9 mouse cellular contexts compared by ENCODE assay signal in the genomic region with DNA sequence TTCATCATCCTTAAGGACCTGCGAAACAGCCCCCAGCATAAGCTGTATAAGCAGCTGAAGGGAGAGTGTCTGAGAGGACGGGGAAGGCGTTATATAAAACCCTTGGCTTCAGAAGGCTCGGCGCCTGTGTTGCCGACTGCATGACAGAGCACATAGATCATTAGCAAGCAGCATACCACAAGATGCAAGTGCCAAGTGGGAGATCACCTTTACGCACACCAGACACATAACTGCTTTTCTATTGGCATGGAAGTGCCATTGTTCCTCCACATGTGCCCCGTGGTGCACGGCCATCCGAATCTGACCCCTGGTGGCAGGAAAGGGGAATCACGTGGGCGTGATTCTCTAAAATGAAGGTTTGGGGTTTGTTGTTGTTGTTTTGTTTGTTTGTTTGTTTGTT. TPM values are rescaled to one million over a fixed set of nuclear protein-coding genes. Genes with fewer than 3 reads are reported as not detected.
DNase-seq lines count a peak whose midpoint lies in the region; ATAC-seq lines count a peak whose summit lies in the region.
"Had no signal": no experiment of that assay in that cellular context is flagged by ENCODE, and none has a peak within 500 bp of the region (broad histone marks: within the 10 kb centered on the region; RNA-seq: fewer than 3 reads in every experiment).

No protein-coding gene starts in this region.

- 0 out of 2 replicates have a peak overlapping the region, but pooled peaks have one; percentile 13 for H3K4me2 ChIP-seq in hindbrain, embryonic 14.5 days (replicated peaks)

- H3K27ac ChIP-seq in hindbrain, embryonic 14.5 days, result no peak overlapping the region

- no peaks in the 10 kb centered on the region for H3K27me3 ChIP-seq in hindbrain, embryonic 14.5 days (ENCODE audit: control insufficient read depth, insufficient read depth, low read length)

- H3K4me3 ChIP-seq in hindbrain, embryonic 14.5 days (replicated peaks; ENCODE audit: low read length), result no peak overlapping the region
- H3K4me3 ChIP-seq: megakaryocyte, embryonic 14.5 days had no signal

- H3K9ac ChIP-seq in hindbrain, embryonic 14.5 days, result no peak overlapping the region

- no peaks in the 10 kb centered on the region for H3K4me1 ChIP-seq in hindbrain, embryonic 14.5 days (replicated peaks; ENCODE audit: control insufficient read depth, insufficient read depth, low read length)
- H3K4me1 ChIP-seq: megakaryocyte, embryonic 14.5 days had no signal

- H3K9me3 ChIP-seq in hindbrain, embryonic 14.5 days (ENCODE audit: control insufficient read depth, low read length), result no peaks in the 10 kb centered on the region
- H3K9me3 ChIP-seq: megakaryocyte, embryonic 14.5 days had no signal

- DNase-seq in left cerebral cortex, adult 18-20 months (ENCODE audit: low spot score in 2 of 2), result peak; percentile 13 to 15
- no peak for DNase-seq in left cerebral cortex, adult 8-10 months (ENCODE audit: low spot score in 2 of 2)
- peak; percentile 25 for DNase-seq in Muller cell, postnatal 12 days (ENCODE audit: inconsistent ontology term)
- peak; percentile 47 for DNase-seq in hindbrain, embryonic 14.5 days (ENCODE audit: low spot score)
- peak; percentile 49 for DNase-seq in lung, postnatal 14 days
- DNase-seq in testis, postnatal 10 days (ENCODE audit: low spot score), result peak; percentile 59
- no peak for DNase-seq in layer of hippocampus, postnatal 25 days (ENCODE audit: extremely low spot score in 1 of 2, low spot score in 1 of 2)

- ATAC-seq in erythroblast, adult 5-6 weeks (replicated peaks; ENCODE audit: low FRiP score, poor library complexity, severe bottlenecking), result peak; percentile 49; the same call in 1 of the 2 replicates
- peak; percentile 62; the same call in 1 of the 2 replicates for ATAC-seq in hindbrain, embryonic 14.5 days (ENCODE audit: low FRiP score)

- H3K36me3 ChIP-seq in hindbrain, embryonic 14.5 days (replicated peaks; ENCODE audit: control insufficient read depth, insufficient read depth), result no peaks in the 10 kb centered on the region

- WGBS in hindbrain, embryonic 14.5 days, result 30% methylated on average over 12 of the region's 12 CpGs

RNA-seq across cellular contexts. Expression of a gene that starts 16.6 kb away (rescaled TPM):
- 10 to 100 TPM; 35.4 to 42.3 TPM for total RNA-seq in left cerebral cortex, adult 18-20 months (2021)
- total RNA-seq in left cerebral cortex, adult 8-10 months (2022), result 10 to 100 TPM; 29.5 to 41.9 (median 34.7) TPM
- total RNA-seq in erythroblast, adult 5-6 weeks (2015; ENCODE audit: low replicate concordance), result not detected in 2 replicates
- 0.51 and 1.3 TPM in 2 replicates for total RNA-seq in erythroblast, adult 5-6 weeks (2017; ENCODE audit: low replicate concordance)
- polyA plus RNA-seq in hindbrain, embryonic 14.5 days (2014; fragmentation: Nextera tagmentation; extraction: Ambion mirVana), result 26.1 and 28.5 TPM in 2 replicates
- 10 to 100 TPM; 90.3 to 90.9 TPM for total RNA-seq in layer of hippocampus, postnatal 25 days (2021)

RNA-seq across cellular contexts. Expression of a gene that starts 40.0 kb away (rescaled TPM):
- 10 to 100 TPM; 22.5 to 22.8 TPM for total RNA-seq in left cerebral cortex, adult 18-20 months (2021)
- 10 to 100 TPM; 22.1 to 25.2 (median 24.3) TPM for total RNA-seq in left cerebral cortex, adult 8-10 months (2022)
- total RNA-seq in erythroblast, adult 5-6 weeks (2015; ENCODE audit: low replicate concordance), result 2.3 and 8.6 TPM in 2 replicates
- 7.9 and 9.6 TPM in 2 replicates for total RNA-seq in erythroblast, adult 5-6 weeks (2017; ENCODE audit: low replicate concordance)
- 26.9 and 30.3 TPM in 2 replicates for polyA plus RNA-seq in hindbrain, embryonic 14.5 days (2014; fragmentation: Nextera tagmentation; extraction: Ambion mirVana)
- 10 to 100 TPM; 17.2 to 23.0 TPM for total RNA-seq in layer of hippocampus, postnatal 25 days (2021)

RNA-seq across cellular contexts. Expression of a gene that starts 40.0 kb away (rescaled TPM):
- 10 to 100 TPM; 44.6 to 45.9 TPM for total RNA-seq in left cerebral cortex, adult 18-20 months (2021)
- 10 to 100 TPM; 43.8 to 48.6 (median 47.9) TPM for total RNA-seq in left cerebral cortex, adult 8-10 months (2022)
- total RNA-seq in erythroblast, adult 5-6 weeks (2015; ENCODE audit: low replicate concordance), result 4.6 and 13.8 TPM in 2 replicates
- 7.1 and 7.9 TPM in 2 replicates for total RNA-seq in erythroblast, adult 5-6 weeks (2017; ENCODE audit: low replicate concordance)
- polyA plus RNA-seq in hindbrain, embryonic 14.5 days (2014; fragmentation: Nextera tagmentation; extraction: Ambion mirVana), result 93.4 and 94.2 TPM in 2 replicates
- total RNA-seq in layer of hippocampus, postnatal 25 days (2021), result 10 to 100 TPM; 49.8 to 51.0 TPM

RNA-seq across cellular contexts. Expression of a gene that starts 56.8 kb away (rescaled TPM):
- not detected for total RNA-seq in left cerebral cortex, adult 18-20 months (2021)
- total RNA-seq in left cerebral cortex, adult 8-10 months (2022), result not detected
- not detected in 2 replicates for total RNA-seq in erythroblast, adult 5-6 weeks (2015; ENCODE audit: low replicate concordance)
- total RNA-seq in erythroblast, adult 5-6 weeks (2017; ENCODE audit: low replicate concordance), result not detected in 2 replicates
- not detected in 2 replicates for polyA plus RNA-seq in hindbrain, embryonic 14.5 days (2014; fragmentation: Nextera tagmentation; extraction: Ambion mirVana)
- not detected for total RNA-seq in layer of hippocampus, postnatal 25 days (2021)

Comparison
In these comparisons a context has a peak if more than half of its experiments do, and no peak if none do; other contexts are left out.
1. DNase-seq: peak in left cerebral cortex, adult 18-20 months (2 of 2), Muller cell, postnatal 12 days (single experiment), hindbrain, embryonic 14.5 days (single experiment), lung, postnatal 14 days (single experiment) and testis, postnatal 10 days (single experiment); none in left cerebral cortex, adult 8-10 months (0 of 2) and layer of hippocampus, postnatal 25 days (0 of 2).
2. RNA of a gene that starts 16.6 kb away (total RNA-seq): 90.3 to 90.9 TPM in layer of hippocampus, postnatal 25 days, 35.4 to 42.3 TPM in left cerebral cortex, adult 18-20 months and 29.5 to 41.9 TPM in left cerebral cortex, adult 8-10 months; 0.51 to 1.3 TPM in erythroblast, adult 5-6 weeks; every median in the first group is over 10 times any median in the second.